Mouse (Mus musculus) heart, embryonic 14.5 days (tissue): Measurements from ENCODE around the gene Nkx2-1. TPM values are rescaled to one million over a fixed set of nuclear protein-coding genes. Genes with fewer than 3 reads are reported as not detected.
"Not testable (repeated sequence)": the region's sequence is repeated elsewhere in the genome, so short reads cannot be mapped to it uniquely, and the experiment has no call there.

Experiments
- ATAC-seq: fragments of 200-750 bp; cut with Nextera tagmentation; 2 replicates; pipeline ENCODE4 v1.8.0; 2017; ENCODE audit warnings: low read depth, moderate TSS enrichment; ENCODE audit not compliant: insufficient number of reproducible peaks, insufficient read depth, low FRiP score
- H3K27ac ChIP-seq, 2 experiments: fragments of 200-500 bp in 1 of 2; fragments of 300-500 bp in 1 of 2; sonication (generic) in 1 of 2; replicated peaks in 1 of 2; 2 replicates each; pipeline ENCODE4 v1.5.1; 2012 to 2014; ENCODE audit warnings: low read depth in 2 of 2, low read length in 2 of 2, control low read depth in 1 of 2, mild to moderate bottlenecking in 1 of 2, mixed read lengths in 1 of 2; ENCODE audit not compliant: control insufficient read depth in 1 of 2, insufficient read depth in 1 of 2
- H3K27me3 ChIP-seq: fragments of 300-500 bp; sonication (generic); 2 replicates; pipeline ENCODE4 v1.6.1; 2014; ENCODE audit warnings: mild to moderate bottlenecking, low read length, control low read depth; ENCODE audit not compliant: control insufficient read depth, insufficient read depth
- H3K36me3 ChIP-seq: fragments of 300-500 bp; sonication (generic); 2 replicates; pipeline ENCODE4 v1.6.1; 2014; ENCODE audit warnings: mild to moderate bottlenecking, control low read depth, low read length, mixed read lengths; ENCODE audit not compliant: control insufficient read depth, insufficient read depth
- H3K4me1 ChIP-seq, 2 experiments: fragments of 200-500 bp in 1 of 2; fragments of 300-500 bp in 1 of 2; sonication (generic) in 1 of 2; 2 replicates each; pipeline ENCODE4 v1.6.1; 2012 to 2014; ENCODE audit warnings: low read length in 2 of 2, control low read depth in 1 of 2, mixed read lengths in 1 of 2; ENCODE audit not compliant: control insufficient read depth in 2 of 2, insufficient read depth in 2 of 2
- H3K4me2 ChIP-seq: fragments of 300-500 bp; sonication (generic); 2 replicates; pipeline ENCODE4 v1.6.1; 2014; ENCODE audit warnings: mild to moderate bottlenecking, low read length
- H3K4me3 ChIP-seq, 2 experiments: fragments of 200-500 bp in 1 of 2; fragments of 300-500 bp in 1 of 2; sonication (generic) in 1 of 2; 2 replicates each; pipeline ENCODE4 v1.5.1; 2012 to 2014; ENCODE audit warnings: low read length in 2 of 2, mild to moderate bottlenecking in 2 of 2, control low read depth in 1 of 2, low read depth in 1 of 2, moderate library complexity in 1 of 2; ENCODE audit not compliant: control insufficient read depth in 1 of 2, insufficient read depth in 1 of 2
- H3K9ac ChIP-seq: fragments of 300-500 bp; sonication (generic); 2 replicates; pipeline ENCODE4 v1.6.1; 2014; ENCODE audit warnings: mild to moderate bottlenecking, low read length
- H3K9me3 ChIP-seq: fragments of 300-500 bp; sonication (generic); 2 replicates; pipeline ENCODE4 v1.6.1; 2016; ENCODE audit warnings: low read length, control low read depth; ENCODE audit not compliant: control insufficient read depth
- WGBS: fragments of 180-500 bp; shearing (Covaris S2); extraction: QIAGEN DNeasy Blood & Tissue Kit; methylation state at CpG from one replicate; pipeline ENCODE4 v1.1.7; 2014; 5-methylcytosine and 5-hydroxymethylcytosine counted together
- polyA plus RNA-seq: library from polyadenylated mRNA; unstranded; fragments of >200 nt; fragmentation: Nextera tagmentation; extraction: Ambion mirVana; gene quantifications from 2 replicates; pipeline ENCODE4 v1.2.1, GENCODE M21; 2014

Nkx2-1 gene
- polyA plus RNA-seq, 1 experiment from 2014 or later: 0.08 TPM

DNA sequence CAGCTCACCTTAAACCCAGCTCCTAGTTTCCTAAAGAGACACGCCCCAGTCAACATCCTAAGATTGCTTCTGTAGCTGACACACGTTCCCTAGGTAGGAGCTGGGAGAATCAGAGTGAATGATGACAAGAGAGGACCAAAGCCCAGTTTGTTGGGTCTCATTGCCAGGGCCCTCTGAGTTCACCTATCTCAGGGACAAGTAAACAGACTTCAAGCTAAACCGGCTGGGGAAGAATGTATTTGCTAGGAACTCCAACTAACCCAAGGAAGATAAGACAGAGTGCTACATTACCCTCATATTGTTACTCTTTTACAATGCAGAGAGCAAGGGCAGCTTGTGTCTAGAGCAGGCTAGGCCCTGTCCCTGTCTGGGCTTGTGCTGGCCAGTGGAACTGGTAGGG is 6.8 kb downstream of the Nkx2-1 start:
- no peak overlapping the region for H3K9ac ChIP-seq
- no peaks in the 10 kb centered on the region for H3K9me3 ChIP-seq
- H3K4me1 ChIP-seq: peaks cover 0 to 12% of the 10 kb centered on the region in 2 experiments; a peak in 1 of 4 replicates
- H3K4me2 ChIP-seq: no peak overlapping the region
- no peak overlapping the region for H3K4me3 ChIP-seq
- peaks cover 94% of the 10 kb centered on the region for H3K27me3 ChIP-seq
- ATAC-seq: no peak
- 2% methylated on average over 3 of the region's 3 CpGs for WGBS
- H3K36me3 ChIP-seq: no peaks in the 10 kb centered on the region
- no peak overlapping the region for H3K27ac ChIP-seq

DNA sequence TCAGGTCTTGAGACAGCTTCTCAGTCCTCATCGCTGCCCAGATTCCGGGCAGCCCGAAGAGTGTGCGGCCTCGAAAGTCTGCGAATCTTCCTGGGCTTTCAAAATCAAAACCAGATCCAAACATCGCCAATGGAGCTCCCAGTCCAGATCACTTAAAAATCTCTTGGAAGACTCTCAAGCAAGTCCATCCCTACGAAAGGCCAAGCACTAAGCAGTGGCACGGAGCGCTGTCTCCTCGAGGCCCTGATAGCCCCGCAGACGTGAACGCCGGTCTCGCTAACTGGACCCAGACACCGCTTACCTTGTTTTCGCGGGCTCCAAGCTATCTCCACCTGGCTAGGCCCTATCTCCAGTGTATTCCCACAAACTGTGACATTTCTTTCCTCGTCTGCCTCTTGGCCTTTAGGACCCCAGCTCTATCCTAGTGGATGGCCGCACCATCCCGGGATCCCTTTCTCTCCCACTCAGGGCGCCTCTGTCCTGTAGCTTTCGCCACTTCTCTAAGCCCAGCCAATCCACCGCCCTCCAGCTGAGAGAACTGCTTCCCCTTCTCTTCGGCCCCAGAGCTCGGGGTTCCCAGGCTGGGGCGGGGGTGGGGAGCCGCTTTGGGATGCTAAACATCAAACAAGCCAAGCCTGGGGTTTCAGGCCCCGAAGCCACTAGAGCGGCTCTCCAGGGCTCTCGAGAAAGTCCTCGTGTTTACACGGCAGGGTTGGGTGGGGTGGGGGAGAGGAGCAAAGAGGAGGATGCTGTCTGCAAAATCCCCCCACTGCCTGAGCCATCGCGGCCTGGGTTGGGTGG is 7.6 kb downstream of the Nkx2-1 start:
- Histone ChIP-seq H3K4me1 (0 out of 4 replicates have a peak, but pooled peaks cover 0 to 4% of the 10 kb centered on the region in 2 experiments), H3K4me3 (no peak overlapping the region), H3K9ac (no peak overlapping the region), H3K4me2 (no peak overlapping the region), H3K36me3 (no peaks in the 10 kb centered on the region), H3K27ac (no peak overlapping the region), H3K9me3 (no peaks in the 10 kb centered on the region), H3K27me3 (peaks cover 94% of the 10 kb centered on the region)
- 1% methylated on average over 36 of the region's 36 CpGs for WGBS
- ATAC-seq: no peak

- Histone ChIP-seq H3K9me3 (no peaks in the 10 kb centered on the region), H3K4me3 (no peak overlapping the region), H3K27ac (no peak overlapping the region), H3K4me1 (0 out of 4 replicates have a peak, but pooled peaks cover 0 to 3% of the 10 kb centered on the region in 2 experiments), H3K4me2 (no peak overlapping the region), H3K27me3 (peaks cover 94% of the 10 kb centered on the region), H3K9ac (no peak overlapping the region), H3K36me3 (no peaks in the 10 kb centered on the region)
- 3% methylated on average over 8 of the region's 8 CpGs for WGBS
- no peak for ATAC-seq
These were observed 8.6 kb downstream of the Nkx2-1 start for GRCm38 (mm10) chr12:56528034-56528570.

GRCm38 (mm10) chr12:56527071-56527470 is 9.6 kb downstream of the Nkx2-1 start:
- H3K27me3 ChIP-seq: peaks cover 97% of the 10 kb centered on the region
- H3K9ac ChIP-seq: no peak overlapping the region
- 20% methylated on average over 4 of the region's 4 CpGs for WGBS

DNA sequence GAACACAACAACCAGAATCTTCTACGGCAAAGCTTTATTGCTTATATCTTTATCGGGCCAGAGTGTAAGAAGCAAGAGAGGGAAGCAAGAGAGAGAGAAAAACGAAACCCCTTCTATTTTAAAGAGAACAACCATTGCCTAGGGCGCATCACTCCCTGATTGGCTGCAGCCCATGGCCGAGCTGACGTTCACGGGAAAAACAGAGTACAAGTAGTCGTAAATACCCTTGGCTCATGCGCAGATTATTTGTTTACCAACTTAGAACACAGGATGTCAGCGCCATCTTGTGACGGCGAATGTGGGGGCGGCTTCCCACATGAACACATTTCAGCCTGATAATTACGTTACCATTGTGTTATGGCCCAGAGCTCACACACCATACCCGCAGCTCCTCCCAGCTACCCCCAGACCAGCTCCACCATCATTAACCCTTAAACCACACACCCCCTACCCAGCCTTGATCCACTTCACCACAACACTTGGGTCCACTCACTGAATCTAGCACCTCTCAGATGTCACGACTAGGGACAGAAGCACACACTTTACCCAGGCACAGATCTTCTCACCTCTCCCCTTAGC is 11.4 kb downstream of the Nkx2-1 start:
- ATAC-seq: not testable (repeated sequence)

More at GRCm38 (mm10) chr12:56527071-56527470, 9.6 kb downstream of the Nkx2-1 start:
- H3K4me3 ChIP-seq: no peak overlapping the region
- H3K4me1 ChIP-seq: no peaks in the 10 kb centered on the region
- H3K27ac ChIP-seq: no peak overlapping the region
- no peak overlapping the region for H3K4me2 ChIP-seq
- no peaks in the 10 kb centered on the region for H3K36me3 ChIP-seq
- H3K9me3 ChIP-seq: no peaks in the 10 kb centered on the region
- no peak for ATAC-seq

DNA sequence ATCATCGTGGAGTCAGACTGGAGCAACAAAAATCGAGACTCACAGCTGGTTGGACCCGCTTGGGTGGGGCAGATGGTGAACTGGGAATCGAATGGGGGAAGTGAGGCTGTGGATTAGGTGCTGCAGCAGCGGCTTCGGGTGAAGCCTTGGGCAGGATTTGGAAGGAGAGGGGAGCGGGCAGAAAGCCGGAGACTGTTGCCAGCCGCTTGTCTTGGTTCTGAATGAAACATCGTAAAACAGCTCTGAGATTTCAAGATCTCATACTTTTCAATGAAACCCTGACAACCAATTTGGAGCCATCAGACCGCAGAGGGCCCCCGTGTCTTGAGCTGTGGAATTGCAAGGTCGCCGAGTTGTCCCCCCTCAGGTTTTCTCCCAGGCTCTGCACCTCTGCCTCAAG is 12.5 kb downstream of the Nkx2-1 start:
- H3K4me3 ChIP-seq: no peak overlapping the region
- H3K27me3 ChIP-seq: peaks cover 95% of the 10 kb centered on the region
- H3K27ac ChIP-seq: no peak overlapping the region
- no peak for ATAC-seq
- 9% methylated on average over 14 of the region's 14 CpGs for WGBS
- H3K36me3 ChIP-seq: no peaks in the 10 kb centered on the region
- no peak overlapping the region for H3K9ac ChIP-seq
- H3K4me1 ChIP-seq: peaks cover 0 to 2% of the 10 kb centered on the region in 2 experiments; a peak in 1 of 4 replicates
- no peak overlapping the region for H3K4me2 ChIP-seq
- no peaks in the 10 kb centered on the region for H3K9me3 ChIP-seq

More for the DNA sequence above, 11.4 kb downstream of the Nkx2-1 start:
- H3K9me3 ChIP-seq, H3K36me3 ChIP-seq, H3K4me3 ChIP-seq, H3K4me2 ChIP-seq, H3K9ac ChIP-seq, H3K4me1 ChIP-seq, H3K27ac ChIP-seq: not testable (repeated sequence)
- peaks cover 95% of the 10 kb centered on the region for H3K27me3 ChIP-seq
- WGBS: 11% methylated on average over 8 of the region's 16 CpGs

DNA sequence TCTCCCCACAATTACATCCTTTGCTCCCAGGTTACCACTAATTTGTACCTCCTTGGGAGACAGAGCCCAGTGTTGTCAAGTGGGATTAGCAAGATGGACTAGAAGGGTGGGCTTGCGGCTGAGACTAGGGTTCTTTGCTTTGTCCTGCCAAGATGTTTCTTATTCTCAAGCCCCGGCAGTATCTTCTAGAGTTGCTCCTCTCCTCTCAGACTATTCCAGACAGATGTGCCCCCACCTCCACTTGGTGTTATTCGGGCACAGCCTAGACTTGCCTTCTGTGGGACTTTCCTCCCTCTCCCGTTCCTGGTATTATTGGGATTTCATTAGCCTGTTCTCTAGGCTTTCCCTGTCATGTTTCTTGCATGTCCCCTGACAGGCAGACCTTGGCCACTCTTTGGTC is 14.5 kb downstream of the Nkx2-1 start:
- ATAC-seq: no peak
- Histone ChIP-seq H3K4me1 (peaks cover 0 to 2% of the 10 kb centered on the region in 2 experiments; a peak in 1 of 4 replicates), H3K4me3 (no peak overlapping the region), H3K36me3 (no peaks in the 10 kb centered on the region), H3K27ac (no peak overlapping the region), H3K9ac (no peak overlapping the region), H3K4me2 (no peak overlapping the region), H3K9me3 (no peaks in the 10 kb centered on the region), H3K27me3 (peaks cover 95% of the 10 kb centered on the region)
- WGBS: 26% methylated on average over 4 of the region's 4 CpGs
